14 mouse cellular contexts compared by ENCODE assay signal in the genomic region with DNA sequence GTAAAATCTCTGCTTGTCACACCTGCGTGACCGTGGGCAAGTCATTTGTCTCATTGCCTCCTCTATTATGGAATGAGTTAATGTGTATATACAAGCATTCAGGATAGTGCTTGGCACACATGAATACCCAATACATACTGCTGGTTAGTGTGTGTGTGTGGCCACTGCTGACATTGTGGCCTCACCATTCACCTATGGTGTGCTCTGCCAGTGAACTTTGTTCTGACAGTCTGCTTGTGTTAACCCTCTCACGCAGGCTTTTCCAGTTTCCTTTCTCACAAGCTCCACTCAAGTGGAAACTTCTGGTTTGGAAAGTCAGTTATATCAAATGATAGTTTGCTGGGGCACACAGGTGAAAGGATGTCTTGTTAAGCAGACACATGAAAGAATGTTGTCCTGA. TPM values are rescaled to one million over a fixed set of nuclear protein-coding genes. Genes with fewer than 3 reads are reported as not detected.
A peak's percentile ranks its signal among the peaks of the same experiment; 100 is the strongest.
DNase-seq lines count a peak whose midpoint lies in the region; ATAC-seq and TF ChIP-seq lines count a peak whose summit lies in the region.
"Had no signal": no experiment of that assay in that cellular context is flagged by ENCODE, and none has a peak within 500 bp of the region (broad histone marks: within the 10 kb centered on the region; RNA-seq: fewer than 3 reads in every experiment).

No protein-coding gene starts in this region.

- H3K9ac ChIP-seq in embryonic facial prominence, embryonic 15.5 days, result no peak overlapping the region
- H3K9ac ChIP-seq: hindbrain, embryonic 13.5 days had no signal

- no peaks in the 10 kb centered on the region for H3K27me3 ChIP-seq in kidney, adult 2 months (replicated peaks; ENCODE audit: control insufficient read depth, insufficient read depth, low read length)
- no peaks in the 10 kb centered on the region for H3K27me3 ChIP-seq in embryonic facial prominence, embryonic 15.5 days
- H3K27me3 ChIP-seq in myocyte (ENCODE audit: control insufficient read depth, insufficient read depth, insufficient read length), result no peaks in the 10 kb centered on the region

- ATAC-seq in embryonic facial prominence, embryonic 15.5 days (ENCODE audit: insufficient number of reproducible peaks, low FRiP score, low TSS enrichment, low read depth), result no peak
- ATAC-seq in megakaryocyte, adult 5-6 weeks (ENCODE audit: poor library complexity, severe bottlenecking), result no peak
- ATAC-seq: intestine, postnatal 0 days; lung, postnatal 0 days had no signal

- no peak overlapping the region for H3K4me2 ChIP-seq in embryonic facial prominence, embryonic 15.5 days (replicated peaks)
- peak overlapping the region; percentile 18 for H3K4me2 ChIP-seq in myocyte (ENCODE audit: low read depth)
- H3K4me2 ChIP-seq: hindbrain, embryonic 13.5 days had no signal

- H3K9me3 ChIP-seq in embryonic facial prominence, embryonic 15.5 days (replicated peaks), result no peaks in the 10 kb centered on the region
- H3K9me3 ChIP-seq: hindbrain, embryonic 13.5 days had no signal

- H3ac ChIP-seq in myocyte (ENCODE audit: control insufficient read depth, insufficient read length), result no peak overlapping the region

- no peak for TF ChIP-seq CTCF in kidney, adult 2 months (conservative IDR thresholded peaks at IDR 0.05; ENCODE audit: insufficient read depth, insufficient read length, low read depth, low read length)

- DNase-seq in cerebellum, adult 9-10 months, result peak; percentile 38
- no peak for DNase-seq in cerebellum, postnatal 14 days
- peak; percentile 16 to 36 for DNase-seq in kidney, postnatal 36 days
- no peak for DNase-seq in kidney, adult 2 months
- DNase-seq in MN1 (ENCODE audit: low spot score), result no peak
- DNase-seq: adrenal gland, postnatal 36 days; heart, adult 18-20 months; layer of hippocampus, adult 9-11 months had no signal

- H3K4me3 ChIP-seq in kidney, adult 2 months (ENCODE audit: insufficient read depth, low read depth, low read length), result no peak overlapping the region
- H3K4me3 ChIP-seq in embryonic facial prominence, embryonic 15.5 days (replicated peaks), result no peak overlapping the region
- H3K4me3 ChIP-seq in myocyte, result no peak overlapping the region
- H3K4me3 ChIP-seq: hindbrain, embryonic 13.5 days had no signal

- H3K27ac ChIP-seq in kidney, adult 2 months (ENCODE audit: insufficient read depth, low read depth, low read length), result no peak overlapping the region
- peak overlapping the region; percentile 99 for H3K27ac ChIP-seq in embryonic facial prominence, embryonic 15.5 days (replicated peaks)
- H3K27ac ChIP-seq: hindbrain, embryonic 13.5 days had no signal

- H3K4me1 ChIP-seq in kidney, adult 2 months (ENCODE audit: control insufficient read depth, insufficient read depth, low read length), result peaks cover 17% of the 10 kb centered on the region; the same call in 1 of the 2 replicates
- peaks cover 54% of the 10 kb centered on the region for H3K4me1 ChIP-seq in embryonic facial prominence, embryonic 15.5 days

- no peaks in the 10 kb centered on the region for H3K36me3 ChIP-seq in kidney, adult 2 months (ENCODE audit: control insufficient read depth, insufficient read depth, low read length)
- H3K36me3 ChIP-seq in embryonic facial prominence, embryonic 15.5 days, result peaks cover 7% of the 10 kb centered on the region; the same call in 1 of the 2 replicates
- no peaks in the 10 kb centered on the region for H3K36me3 ChIP-seq in myocyte (ENCODE audit: control insufficient read depth, insufficient read depth)

- peaks cover 16% of the 10 kb centered on the region for H3K79me2 ChIP-seq in myocyte (ENCODE audit: control insufficient read depth, insufficient read depth)

- no peak for TF ChIP-seq POLR2A in kidney, adult 2 months (IDR thresholded peaks at IDR 0.05; ENCODE audit: low read depth, low read length)
- no peak for TF ChIP-seq POLR2A in myocyte (IDR thresholded peaks at IDR 0.05; ENCODE audit: insufficient read length, low read depth)

- 61% methylated on average over 3 of the region's 3 CpGs for WGBS in kidney, adult 2 months
- 82% methylated on average over 3 of the region's 3 CpGs for WGBS in embryonic facial prominence, embryonic 15.5 days

TF ChIP-seq in myocyte, 11 proteins besides CTCF, POLR2A, EP300 and RAD21:
- TF ChIP-seq E2F4 (IDR thresholded peaks at IDR 0.05; ENCODE audit: insufficient read depth) (no peak), MYOG (IDR thresholded peaks at IDR 0.05; ENCODE audit: control insufficient read depth in 1 of 3, insufficient read depth in 1 of 3, insufficient read length in 2 of 3, low read depth in 2 of 3) (no peak), POLR2AphosphoS2 (IDR thresholded peaks at IDR 0.05; ENCODE audit: insufficient read length, low read depth) (no peak), TCF3 (IDR thresholded peaks at IDR 0.05; ENCODE audit: insufficient read length, low read depth) (no peak), TCF12 (IDR thresholded peaks at IDR 0.05; ENCODE audit: insufficient read depth, poor library complexity, severe bottlenecking) (no peak), MAX (IDR thresholded peaks at IDR 0.05; ENCODE audit: low read depth) (no peak), SRF (IDR thresholded peaks at IDR 0.05; ENCODE audit: control insufficient read depth, insufficient read length, low read depth) (no peak), CEBPB (IDR thresholded peaks at IDR 0.05; ENCODE audit: insufficient read depth, poor library complexity, severe bottlenecking) (no peak)

RNA-seq across cellular contexts. Expression of a gene that starts 1.5 kb away (rescaled TPM):
- polyA plus RNA-seq in kidney, adult 2 months (2012; rRNA removed), result 19.4 and 20.6 TPM in 2 replicates
- 25.9 and 29.8 TPM in 2 replicates for polyA plus RNA-seq in embryonic facial prominence, embryonic 15.5 days (2015; fragmentation: Nextera tagmentation; extraction: Ambion mirVana)
- polyA plus RNA-seq in myocyte (2012; fragmentation: generic; extraction: Trizol), result 8.9 TPM
- 0.16 TPM in 1 of 2 replicates, not detected in the other for total RNA-seq in megakaryocyte, adult 5-6 weeks (2015)
- total RNA-seq in megakaryocyte, adult 5-6 weeks (2017), result 0.29 TPM in 1 of 2 replicates, not detected in the other

RNA-seq across cellular contexts. Expression of a gene that starts 2.3 kb away (rescaled TPM):
- polyA plus RNA-seq in kidney, adult 2 months (2012; rRNA removed), result 24.5 and 25.9 TPM in 2 replicates
- polyA plus RNA-seq in embryonic facial prominence, embryonic 15.5 days (2015; fragmentation: Nextera tagmentation; extraction: Ambion mirVana), result 93.4 and 99.8 TPM in 2 replicates
- 94.7 TPM for polyA plus RNA-seq in myocyte (2012; fragmentation: generic; extraction: Trizol)
- total RNA-seq in megakaryocyte, adult 5-6 weeks (2015), result 30.2 and 37.4 TPM in 2 replicates
- total RNA-seq in megakaryocyte, adult 5-6 weeks (2017), result 8.6 and 16.6 TPM in 2 replicates

RNA-seq across cellular contexts. Expression of a gene that starts 20.9 kb away (rescaled TPM):
- not detected in 2 replicates for polyA plus RNA-seq in kidney, adult 2 months (2012; rRNA removed)
- 1.1 and 1.3 TPM in 2 replicates for polyA plus RNA-seq in embryonic facial prominence, embryonic 15.5 days (2015; fragmentation: Nextera tagmentation; extraction: Ambion mirVana)
- polyA plus RNA-seq in myocyte (2012; fragmentation: generic; extraction: Trizol), result 0.14 TPM
- total RNA-seq in megakaryocyte, adult 5-6 weeks (2015), result not detected in 2 replicates
- not detected in 2 replicates for total RNA-seq in megakaryocyte, adult 5-6 weeks (2017)
- total RNA-seq: adrenal gland, postnatal 36 days; heart, adult 18-20 months had no signal
- polyA plus RNA-seq: hindbrain, embryonic 13.5 days; intestine, postnatal 0 days had no signal

RNA-seq across cellular contexts. Expression of a gene that starts 33.3 kb away (rescaled TPM):
- polyA plus RNA-seq in kidney, adult 2 months (2012; rRNA removed), result 14.6 and 20.8 TPM in 2 replicates
- polyA plus RNA-seq in embryonic facial prominence, embryonic 15.5 days (2015; fragmentation: Nextera tagmentation; extraction: Ambion mirVana), result 5.2 and 5.7 TPM in 2 replicates
- 11.9 TPM for polyA plus RNA-seq in myocyte (2012; fragmentation: generic; extraction: Trizol)
- 2.1 TPM in 2 replicates for total RNA-seq in megakaryocyte, adult 5-6 weeks (2015)
- total RNA-seq in megakaryocyte, adult 5-6 weeks (2017), result 5.8 and 6.2 TPM in 2 replicates

RNA-seq across cellular contexts. Expression of a gene that starts 58.6 kb away (rescaled TPM):
- 28.2 and 34.6 TPM in 2 replicates for polyA plus RNA-seq in kidney, adult 2 months (2012; rRNA removed)
- polyA plus RNA-seq in embryonic facial prominence, embryonic 15.5 days (2015; fragmentation: Nextera tagmentation; extraction: Ambion mirVana), result 27.6 and 28.1 TPM in 2 replicates
- polyA plus RNA-seq in myocyte (2012; fragmentation: generic; extraction: Trizol), result 16.3 TPM
- total RNA-seq in megakaryocyte, adult 5-6 weeks (2015), result 30.9 and 33.7 TPM in 2 replicates
- 29.5 and 32.7 TPM in 2 replicates for total RNA-seq in megakaryocyte, adult 5-6 weeks (2017)

Comparison
In these comparisons a context has a peak if more than half of its experiments do, and no peak if none do; other contexts are left out.
1. DNase-seq: peak in cerebellum, adult 9-10 months (single experiment) and kidney, postnatal 36 days (2 of 2); none in cerebellum, postnatal 14 days (0 of 2), kidney, adult 2 months (single experiment) and MN1 (single experiment).